Mouse (Mus musculus) embryonic facial prominence, embryonic 14.5 days (tissue): ENCODE results near the gene Atad2b. TPM values are rescaled to one million over a fixed set of nuclear protein-coding genes. Genes with fewer than 3 reads are reported as not detected.

Experiments
- ATAC-seq: fragments of 200-750 bp; cut with Nextera tagmentation; 2 replicates; pipeline ENCODE4 v1.8.0; 2017; ENCODE audit warnings: low read depth, moderate number of reproducible peaks, moderate TSS enrichment
- DNase-seq: peaks from one replicate; pipeline ENCODE4 v3.0.0-alpha.2; 2015; ENCODE audit warnings: low spot score
- H3K27ac ChIP-seq: fragments of 300-500 bp; sonication (generic); replicated peaks from 2 replicates; pipeline ENCODE4 v1.5.1; 2014; ENCODE audit warnings: low read depth, mild to moderate bottlenecking, low read length, moderate library complexity
- H3K27me3 ChIP-seq: fragments of 300-500 bp; sonication (generic); replicated peaks from 2 replicates; pipeline ENCODE4 v1.6.1; 2014; ENCODE audit warnings: low read length; ENCODE audit not compliant: control insufficient read depth, insufficient read depth
- H3K36me3 ChIP-seq: fragments of 300-500 bp; sonication (generic); 2 replicates; pipeline ENCODE4 v1.6.1; 2014; ENCODE audit warnings: low read length, mixed read lengths; ENCODE audit not compliant: control insufficient read depth, insufficient read depth
- H3K4me1 ChIP-seq: fragments of 300-500 bp; sonication (generic); 2 replicates; pipeline ENCODE4 v1.6.1; 2014; ENCODE audit warnings: antibody characterized with exemption, low read length; ENCODE audit not compliant: control insufficient read depth, insufficient read depth
- H3K4me2 ChIP-seq: fragments of 300-500 bp; sonication (generic); 2 replicates; pipeline ENCODE4 v1.6.1; 2014; ENCODE audit warnings: low read depth, mild to moderate bottlenecking, low read length, moderate library complexity, mixed read lengths
- H3K4me3 ChIP-seq: fragments of 300-500 bp; sonication (generic); 2 replicates; pipeline ENCODE4 v1.5.1; 2014; ENCODE audit warnings: low read depth, mild to moderate bottlenecking, low read length
- H3K9ac ChIP-seq: fragments of 300-500 bp; sonication (generic); 2 replicates; pipeline ENCODE4 v1.6.1; 2014; ENCODE audit warnings: low read depth, mild to moderate bottlenecking, low read length, moderate library complexity, mixed read lengths
- H3K9me3 ChIP-seq: fragments of 300-500 bp; sonication (generic); 2 replicates; pipeline ENCODE4 v1.6.1; 2016; ENCODE audit warnings: low read length; ENCODE audit not compliant: control insufficient read depth
- WGBS: fragments of 180-500 bp; shearing (Covaris S2); extraction: QIAGEN DNeasy Blood & Tissue Kit; methylation state at CpG from one replicate; pipeline ENCODE4 v1.1.7; 2014; 5-methylcytosine and 5-hydroxymethylcytosine counted together
- polyA plus RNA-seq: library from polyadenylated mRNA; unstranded; fragments of >200 nt; fragmentation: Nextera tagmentation; extraction: Ambion mirVana; gene quantifications from 2 replicates; pipeline ENCODE4 v1.2.1, GENCODE M21; 2014

Atad2b gene
- 13.6 and 14.7 TPM in 2 replicates for polyA plus RNA-seq

DNA sequence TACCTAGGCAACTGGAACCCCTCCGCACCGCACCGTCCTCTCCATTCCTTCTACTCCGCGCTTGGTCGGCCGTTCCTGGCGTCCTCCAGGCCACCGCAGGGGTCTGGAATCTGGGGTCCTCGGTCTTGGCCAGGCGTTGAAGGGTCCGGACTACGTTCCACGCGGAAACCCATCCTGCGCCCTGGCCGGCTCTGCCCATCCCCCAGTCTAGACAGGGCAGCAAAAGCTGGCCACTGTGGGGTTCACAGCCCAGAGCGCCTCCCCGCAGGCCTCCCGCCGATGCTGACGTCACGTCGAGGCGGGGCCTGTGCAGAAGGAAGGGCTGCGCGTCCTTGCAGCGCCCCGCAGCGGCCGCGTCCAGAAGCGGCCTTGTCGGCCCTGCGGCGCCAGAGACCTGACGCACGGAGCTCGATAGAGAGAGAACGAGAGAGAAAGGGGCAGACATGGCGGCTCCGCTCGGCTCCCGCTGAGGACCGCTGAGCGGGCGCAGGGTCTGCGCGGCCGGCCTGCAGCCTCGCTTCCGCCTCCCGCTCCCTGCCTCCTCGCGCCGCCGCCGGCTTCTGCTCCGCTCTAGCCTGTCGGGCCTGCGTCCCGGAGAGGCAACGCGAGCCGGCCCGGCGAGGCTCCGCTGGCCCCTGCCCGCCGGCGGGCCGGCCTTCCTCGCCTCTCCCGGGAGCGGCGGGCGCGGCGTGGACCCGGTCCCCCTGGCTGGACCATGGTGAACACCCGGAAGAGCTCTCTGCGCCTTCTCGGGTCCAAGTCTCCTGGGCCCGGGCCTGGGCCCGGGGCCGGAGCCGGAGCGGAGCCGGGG lies at the start of gene Atad2b:
Atad2b (plus strand) TSS at position 360 of the 811 bp plus-strand sequence.
- peak within 1 kb of the TSS; percentile 71 for H3K4me2 ChIP-seq
- no peaks in the 10 kb centered on the region for H3K27me3 ChIP-seq
- ATAC-seq = peak; percentile 97
- H3K36me3 ChIP-seq = no peaks in the 10 kb centered on the region
- peak within 1 kb of the TSS; percentile 97 for H3K4me3 ChIP-seq
- H3K27ac ChIP-seq = peak within 1 kb of the TSS; percentile 98
- DNase-seq = peak; percentile 97
- peak within 1 kb of the TSS; percentile 99 for H3K9ac ChIP-seq
- no peaks in the 10 kb centered on the region for H3K9me3 ChIP-seq
- WGBS = under 1% methylated on average over 33 of the region's 89 CpGs
- H3K4me1 ChIP-seq = peaks cover 11% of the 10 kb centered on the region

DNA sequence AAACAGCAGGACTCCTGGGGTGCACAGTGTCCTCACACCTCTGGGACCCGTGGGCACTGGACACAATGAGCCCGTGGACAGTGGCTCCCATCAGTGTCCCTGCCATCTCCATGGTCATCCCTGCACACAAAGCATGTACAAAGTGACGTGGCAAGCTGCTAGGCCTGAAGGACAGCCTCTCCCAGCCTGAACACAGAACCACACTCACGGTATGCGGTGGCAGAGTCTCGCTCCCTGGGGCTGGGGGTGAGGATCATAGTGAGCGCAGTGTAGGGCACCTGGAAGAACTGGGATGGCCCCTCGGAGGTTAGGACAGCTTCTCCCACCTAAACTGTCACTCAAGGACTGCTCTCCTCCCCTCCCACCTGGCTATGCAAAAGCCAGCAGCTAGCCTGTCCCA lies 48.2 kb upstream of the Atad2b start:
- no peak overlapping the region for H3K27ac ChIP-seq
- H3K9ac ChIP-seq = no peak overlapping the region
- H3K4me1 ChIP-seq = peaks cover 12% of the 10 kb centered on the region
- H3K27me3 ChIP-seq = no peaks in the 10 kb centered on the region
- H3K36me3 ChIP-seq = no peaks in the 10 kb centered on the region
- H3K4me3 ChIP-seq = no peak overlapping the region
- H3K9me3 ChIP-seq = no peaks in the 10 kb centered on the region
- ATAC-seq (no peak), DNase-seq (no peak)
- no peak overlapping the region for H3K4me2 ChIP-seq
- WGBS = 75% methylated on average over 8 of the region's 8 CpGs

DNA sequence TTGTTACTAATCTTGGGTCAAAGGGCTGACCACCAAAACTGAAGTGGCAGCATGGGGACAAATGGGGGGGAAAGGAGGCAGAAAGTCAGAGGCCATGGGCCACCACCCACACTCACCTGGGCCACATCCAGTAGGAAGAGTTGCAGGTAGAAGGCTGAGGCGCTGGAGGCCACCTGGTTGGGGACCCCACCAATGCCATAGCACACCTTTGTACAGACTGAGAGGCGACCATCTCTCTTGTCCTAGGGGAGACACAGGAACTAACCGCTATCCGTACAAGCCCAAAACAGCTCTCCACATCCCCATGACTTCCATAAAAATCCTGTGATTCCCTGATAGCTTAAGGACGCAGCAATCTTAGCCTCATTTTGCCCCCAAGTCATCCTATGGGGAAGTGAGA lies 45.9 kb upstream of the Atad2b start:
- H3K9me3 ChIP-seq = no peaks in the 10 kb centered on the region
- ATAC-seq (no peak), DNase-seq (no peak)
- peaks cover 13% of the 10 kb centered on the region; the same call in 1 of the 2 replicates for H3K4me1 ChIP-seq
- H3K27ac ChIP-seq = no peak overlapping the region
- H3K36me3 ChIP-seq = no peaks in the 10 kb centered on the region
- WGBS = 85% methylated on average over 5 of the region's 5 CpGs
- H3K9ac ChIP-seq = no peak overlapping the region
- H3K4me2 ChIP-seq = no peak overlapping the region
- no peak overlapping the region for H3K4me3 ChIP-seq
- H3K27me3 ChIP-seq = no peaks in the 10 kb centered on the region

DNA sequence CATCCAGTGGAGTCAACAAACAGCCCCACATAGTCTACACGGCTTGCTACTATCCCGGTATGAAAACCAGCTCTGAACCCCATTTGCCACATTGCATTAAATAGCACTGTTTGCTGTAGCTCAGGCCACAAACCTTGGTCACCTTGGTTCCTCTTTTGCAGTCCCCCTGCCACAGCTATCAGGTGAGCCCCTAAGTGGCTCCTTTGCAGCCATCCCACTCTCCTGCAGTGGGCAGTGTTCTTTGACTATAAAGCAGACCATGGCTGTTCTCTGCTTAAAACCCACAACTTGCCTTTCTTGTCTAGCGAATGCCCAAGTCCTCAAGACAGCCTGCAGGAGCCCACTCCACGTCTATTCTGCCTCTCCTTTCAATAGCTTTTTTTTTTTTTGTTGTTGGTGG lies 44.9 kb upstream of the Atad2b start:
- Histone ChIP-seq H3K4me2 (no peak overlapping the region), H3K36me3 (no peaks in the 10 kb centered on the region), H3K9ac (no peak overlapping the region), H3K27ac (no peak overlapping the region), H3K4me1 (peaks cover 13% of the 10 kb centered on the region; the same call in 1 of the 2 replicates), H3K4me3 (no peak overlapping the region), H3K9me3 (no peaks in the 10 kb centered on the region), H3K27me3 (no peaks in the 10 kb centered on the region)
- ATAC-seq (no peak), DNase-seq (no peak)
- WGBS = 64% methylated on average over 4 of the region's 4 CpGs

DNA sequence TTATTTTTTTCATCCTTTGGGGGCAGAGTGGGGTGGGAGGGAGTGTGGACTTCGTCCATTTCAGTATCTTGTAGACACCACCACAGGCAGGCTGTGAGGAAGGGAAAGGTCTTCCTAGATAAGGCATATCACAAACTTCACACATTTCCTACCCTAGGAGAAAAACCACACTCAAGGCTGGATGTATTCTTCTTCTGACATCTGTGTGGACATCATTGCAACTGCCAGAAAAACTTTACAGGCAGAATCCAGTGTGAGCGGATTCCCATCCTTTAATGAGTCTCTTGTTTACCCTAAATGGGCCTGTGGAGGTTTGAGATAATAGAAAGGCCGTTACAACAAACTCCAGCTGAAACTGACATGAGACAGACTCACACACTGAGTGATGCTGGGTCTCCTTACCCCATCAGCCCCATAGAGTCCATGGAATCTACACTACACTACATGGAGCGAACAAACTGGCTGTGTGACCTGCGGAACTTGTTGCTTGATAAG lies 44.1 kb upstream of the Atad2b start:
- no peak for DNase-seq
- WGBS = 77% methylated on average over 5 of the region's 5 CpGs
- ATAC-seq = no peak

DNA sequence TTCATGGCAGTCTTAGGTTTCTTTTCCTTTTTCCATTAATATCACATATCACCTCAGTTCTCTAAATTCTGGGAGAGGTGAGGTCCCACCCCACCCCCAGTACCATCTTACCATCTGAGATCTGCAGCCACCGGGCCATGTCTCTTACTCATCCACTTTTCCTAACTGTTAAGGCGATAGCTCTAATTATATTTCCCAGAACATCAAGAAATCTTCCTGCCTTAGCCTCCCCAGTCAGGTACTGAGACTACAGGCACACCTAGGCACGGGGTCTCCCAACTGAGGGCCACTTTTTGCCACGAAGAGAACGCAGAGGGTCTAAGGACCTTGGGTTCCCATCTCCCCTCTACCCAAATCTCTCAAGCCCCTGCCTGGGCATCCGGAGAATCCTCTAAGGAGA lies 43.6 kb upstream of the Atad2b start:
- 77% methylated on average over 6 of the region's 6 CpGs for WGBS
- Histone ChIP-seq H3K27me3 (no peaks in the 10 kb centered on the region), H3K36me3 (no peaks in the 10 kb centered on the region), H3K4me3 (no peak overlapping the region), H3K9me3 (no peaks in the 10 kb centered on the region), H3K4me2 (peak overlapping the region; percentile 82), H3K4me1 (peaks cover 13% of the 10 kb centered on the region; the same call in 1 of the 2 replicates), H3K9ac (no peak overlapping the region), H3K27ac (no peak overlapping the region)
- ATAC-seq (no peak), DNase-seq (no peak)

More for the DNA sequence above, 44.1 kb upstream of the Atad2b start:
- Histone ChIP-seq H3K9me3 (no peaks in the 10 kb centered on the region), H3K27ac (no peak overlapping the region), H3K4me3 (no peak overlapping the region), H3K36me3 (no peaks in the 10 kb centered on the region), H3K27me3 (no peaks in the 10 kb centered on the region), H3K4me2 (no peak overlapping the region), H3K9ac (no peak overlapping the region), H3K4me1 (peaks cover 13% of the 10 kb centered on the region; the same call in 1 of the 2 replicates)

DNA sequence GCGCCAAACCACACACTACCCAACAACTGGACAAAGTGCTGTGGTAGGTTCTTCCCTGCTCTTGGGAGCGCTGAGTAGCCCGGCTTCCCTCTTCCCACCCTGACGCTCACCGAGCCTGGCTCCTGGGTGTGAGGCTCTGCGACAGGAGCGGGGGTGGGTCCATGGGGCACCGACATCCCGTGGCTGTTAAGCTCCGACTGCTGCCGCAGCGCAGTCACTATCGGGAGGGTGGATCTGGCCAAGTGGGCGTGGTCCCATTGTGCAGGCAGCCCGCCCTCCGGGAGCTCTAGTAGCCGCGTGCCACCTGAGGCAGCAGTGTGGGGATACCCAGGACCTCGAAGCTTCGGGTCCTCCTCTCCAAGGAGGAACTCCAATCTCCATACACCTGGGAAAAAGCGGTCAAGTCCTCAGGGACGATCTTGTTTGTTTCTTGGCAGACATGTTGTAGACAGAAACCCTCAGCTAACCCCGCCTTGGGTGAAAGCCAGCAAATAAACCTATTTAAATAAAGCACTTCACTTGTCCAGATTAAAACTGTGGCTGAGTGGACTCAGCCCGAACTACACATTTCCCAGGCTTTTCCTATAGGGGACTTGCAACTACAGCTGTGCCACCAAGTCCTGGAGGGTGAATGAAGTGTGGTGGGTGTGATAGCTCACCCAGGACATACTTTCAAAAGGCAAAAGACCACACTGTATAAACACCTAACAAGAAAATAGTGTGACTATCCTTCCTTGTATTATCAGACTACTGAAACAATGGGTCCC lies 42.8 kb upstream of the Atad2b start, which contains the start of gene Mfsd2b:
Mfsd2b (minus strand) TSS at position 199 of the 767 bp plus-strand sequence.
- H3K9me3 ChIP-seq = no peaks in the 10 kb centered on the region
- H3K4me2 ChIP-seq = peak within 1 kb of the TSS; percentile 82
- DNase-seq (peak; percentile 90), ATAC-seq (peak; percentile 92)
- peak within 1 kb of the TSS; percentile 39 for H3K4me3 ChIP-seq
- H3K27ac ChIP-seq = no peak within 1 kb of the TSS
- H3K27me3 ChIP-seq = no peaks in the 10 kb centered on the region
- H3K36me3 ChIP-seq = peaks cover 7% of the 10 kb centered on the region
- H3K4me1 ChIP-seq = peaks cover 13% of the 10 kb centered on the region; the same call in 1 of the 2 replicates
- H3K9ac ChIP-seq = peak within 1 kb of the TSS; percentile 58
- 3% methylated on average over 23 of the region's 24 CpGs for WGBS

DNA sequence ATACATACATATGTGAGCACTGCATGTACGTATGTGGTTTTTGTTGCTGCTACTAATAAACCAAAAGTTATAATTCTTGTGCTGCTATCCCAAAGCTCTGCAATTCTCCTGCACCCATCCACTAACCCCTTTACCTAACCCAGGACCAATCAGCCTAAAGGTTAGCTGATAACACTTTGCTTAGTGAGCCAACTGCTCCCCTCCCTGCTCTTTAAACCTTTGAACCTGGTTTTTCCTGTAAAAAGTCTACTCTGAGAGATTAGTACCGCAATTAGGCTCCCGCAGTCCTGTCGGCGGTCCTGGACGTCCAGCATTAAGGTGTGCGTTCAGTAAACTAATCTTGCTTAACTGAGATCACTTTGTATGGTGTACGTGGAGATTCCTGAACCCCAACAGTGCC lies 41.5 kb upstream of the Atad2b start:
- Histone ChIP-seq H3K4me1 (peaks cover 13% of the 10 kb centered on the region; the same call in 1 of the 2 replicates), H3K9me3 (no peaks in the 10 kb centered on the region), H3K4me3 (no peak overlapping the region), H3K9ac (no peak overlapping the region), H3K36me3 (peaks cover 12% of the 10 kb centered on the region), H3K27me3 (no peaks in the 10 kb centered on the region), H3K27ac (no peak overlapping the region), H3K4me2 (no peak overlapping the region)
- WGBS = 83% methylated on average over 8 of the region's 8 CpGs
- DNase-seq = no peak
- no peak for ATAC-seq
